27 mouse cellular contexts compared by ENCODE assay signal in genomic region chr13:113502528-113502927, GRCm38 (mm10).
DNase-seq lines count a peak whose midpoint lies in the region; ATAC-seq and TF ChIP-seq lines count a peak whose summit lies in the region.
"Had no signal": no experiment of that assay in that cellular context is flagged by ENCODE, and none has a peak within 500 bp of the region (broad histone marks: within the 10 kb centered on the region; RNA-seq: fewer than 3 reads in every experiment).

No protein-coding gene starts in this region.

- H3K27me3 ChIP-seq in embryonic facial prominence, embryonic 14.5 days (replicated peaks; ENCODE audit: control insufficient read depth, insufficient read depth, low read length) = no peaks in the 10 kb centered on the region
- no peaks in the 10 kb centered on the region for H3K27me3 ChIP-seq in embryonic facial prominence, embryonic 10.5 days (replicated peaks; ENCODE audit: low read depth, poor library complexity, severe bottlenecking)
- no peaks in the 10 kb centered on the region for H3K27me3 ChIP-seq in kidney, postnatal 0 days (ENCODE audit: insufficient read depth, low read length)
- no peaks in the 10 kb centered on the region for H3K27me3 ChIP-seq in kidney, embryonic 15.5 days
- no peaks in the 10 kb centered on the region for H3K27me3 ChIP-seq in limb, embryonic 15.5 days
- no peaks in the 10 kb centered on the region for H3K27me3 ChIP-seq in hindbrain, embryonic 14.5 days (ENCODE audit: control insufficient read depth, insufficient read depth, low read length)
- H3K27me3 ChIP-seq: CH12.LX; embryonic facial prominence, embryonic 15.5 days; heart, embryonic 12.5 days; heart, embryonic 15.5 days; hindbrain, embryonic 15.5 days; Patski had no signal

- TF ChIP-seq CTCF in kidney, postnatal 0 days (IDR thresholded peaks at IDR 0.05; ENCODE audit: low read depth) = no peak

- no peak overlapping the region for H3K4me2 ChIP-seq in embryonic facial prominence, embryonic 14.5 days (ENCODE audit: low read depth, low read length)
- H3K4me2 ChIP-seq in kidney, postnatal 0 days (ENCODE audit: low read length) = no peak overlapping the region
- no peak overlapping the region for H3K4me2 ChIP-seq in kidney, embryonic 15.5 days
- no peak overlapping the region for H3K4me2 ChIP-seq in limb, embryonic 15.5 days
- H3K4me2 ChIP-seq in hindbrain, embryonic 14.5 days (replicated peaks) = no peak overlapping the region
- H3K4me2 ChIP-seq: embryonic facial prominence, embryonic 15.5 days; heart, embryonic 12.5 days; heart, embryonic 15.5 days; hindbrain, embryonic 15.5 days had no signal

- H3K27ac ChIP-seq in embryonic facial prominence, embryonic 14.5 days (replicated peaks; ENCODE audit: low read depth, low read length) = no peak overlapping the region
- H3K27ac ChIP-seq in embryonic facial prominence, embryonic 10.5 days (replicated peaks) = no peak overlapping the region
- no peak overlapping the region for H3K27ac ChIP-seq in kidney, postnatal 0 days
- H3K27ac ChIP-seq in kidney, embryonic 15.5 days = no peak overlapping the region
- 0 out of 2 replicates have a peak overlapping the region, but pooled peaks have one; percentile 22 for H3K27ac ChIP-seq in limb, embryonic 15.5 days
- no peak overlapping the region for H3K27ac ChIP-seq in hindbrain, embryonic 14.5 days
- H3K27ac ChIP-seq: embryonic facial prominence, embryonic 15.5 days; gastrocnemius, adult 2 months; heart, embryonic 15.5 days; hindbrain, embryonic 15.5 days had no signal

- 0 out of 2 replicates have a peak, but pooled peaks cover 3% of the 10 kb centered on the region for H3K4me1 ChIP-seq in embryonic facial prominence, embryonic 14.5 days (ENCODE audit: control insufficient read depth, insufficient read depth, low read length)
- H3K4me1 ChIP-seq in embryonic facial prominence, embryonic 10.5 days = 0 out of 2 replicates have a peak, but pooled peaks cover 2% of the 10 kb centered on the region
- no peaks in the 10 kb centered on the region; the same call in 1 of the 2 replicates for H3K4me1 ChIP-seq in kidney, postnatal 0 days (replicated peaks; ENCODE audit: insufficient read depth, low read length)
- peaks cover 15% of the 10 kb centered on the region for H3K4me1 ChIP-seq in kidney, embryonic 15.5 days
- peaks cover 17% of the 10 kb centered on the region for H3K4me1 ChIP-seq in limb, embryonic 15.5 days
- H3K4me1 ChIP-seq in hindbrain, embryonic 14.5 days (replicated peaks; ENCODE audit: control insufficient read depth, insufficient read depth, low read length) = no peaks in the 10 kb centered on the region
- H3K4me1 ChIP-seq: heart, embryonic 15.5 days; hindbrain, embryonic 15.5 days had no signal

- H3K36me3 ChIP-seq in embryonic facial prominence, embryonic 14.5 days (ENCODE audit: control insufficient read depth, insufficient read depth, low read length) = no peaks in the 10 kb centered on the region
- H3K36me3 ChIP-seq in embryonic facial prominence, embryonic 10.5 days (replicated peaks) = no peaks in the 10 kb centered on the region
- no peaks in the 10 kb centered on the region for H3K36me3 ChIP-seq in kidney, postnatal 0 days (ENCODE audit: insufficient read depth, low read length)
- no peaks in the 10 kb centered on the region for H3K36me3 ChIP-seq in kidney, embryonic 15.5 days
- no peaks in the 10 kb centered on the region for H3K36me3 ChIP-seq in limb, embryonic 15.5 days
- no peaks in the 10 kb centered on the region for H3K36me3 ChIP-seq in hindbrain, embryonic 14.5 days (replicated peaks; ENCODE audit: control insufficient read depth, insufficient read depth)
- H3K36me3 ChIP-seq: embryonic facial prominence, embryonic 15.5 days; G1E; heart, embryonic 12.5 days; heart, embryonic 15.5 days; hindbrain, embryonic 15.5 days had no signal

- H3K4me3 ChIP-seq in embryonic facial prominence, embryonic 14.5 days (ENCODE audit: low read depth, low read length) = no peak overlapping the region
- H3K4me3 ChIP-seq in embryonic facial prominence, embryonic 10.5 days = no peak overlapping the region
- H3K4me3 ChIP-seq in kidney, postnatal 0 days (replicated peaks; ENCODE audit: low read depth, low read length) = no peak overlapping the region
- no peak overlapping the region for H3K4me3 ChIP-seq in kidney, embryonic 15.5 days (replicated peaks)
- no peak overlapping the region for H3K4me3 ChIP-seq in limb, embryonic 15.5 days
- H3K4me3 ChIP-seq in hindbrain, embryonic 14.5 days (replicated peaks; ENCODE audit: low read length) = no peak overlapping the region
- H3K4me3 ChIP-seq: embryonic facial prominence, embryonic 15.5 days; gastrocnemius, adult 2 months; heart, embryonic 12.5 days; heart, embryonic 15.5 days; hindbrain, embryonic 15.5 days had no signal

- DNase-seq in embryonic facial prominence, embryonic 14.5 days (ENCODE audit: low spot score) = peak; percentile 20
- no peak for DNase-seq in embryonic facial prominence, embryonic 10.5 days (ENCODE audit: low spot score)
- peak; percentile 53 for DNase-seq in kidney, postnatal 0 days (ENCODE audit: low spot score)
- DNase-seq in hindbrain, embryonic 14.5 days (ENCODE audit: low spot score) = no peak
- DNase-seq: adrenal gland, adult 2 months; adrenal gland, postnatal 14 days; cerebellum, adult 11-12 months; cerebellum, adult 8-10 months; cerebellum, postnatal 10 days; cerebellum, postnatal 36 days; embryo, embryonic 11 days; forebrain, postnatal 0 days; gastrocnemius, adult 2 months; gastrocnemius, postnatal 14 days; heart, adult 18-20 months; heart, postnatal 10 days; heart, postnatal 4 days had no signal

- H3K9ac ChIP-seq in embryonic facial prominence, embryonic 14.5 days (ENCODE audit: low read depth, low read length) = no peak overlapping the region
- no peak overlapping the region for H3K9ac ChIP-seq in kidney, postnatal 0 days (ENCODE audit: low read depth, low read length)
- H3K9ac ChIP-seq in kidney, embryonic 15.5 days = no peak overlapping the region
- no peak overlapping the region for H3K9ac ChIP-seq in limb, embryonic 15.5 days
- no peak overlapping the region for H3K9ac ChIP-seq in hindbrain, embryonic 14.5 days
- H3K9ac ChIP-seq: embryonic facial prominence, embryonic 15.5 days; forebrain, postnatal 0 days; heart, embryonic 12.5 days; heart, embryonic 15.5 days; hindbrain, embryonic 15.5 days had no signal

- WGBS in embryonic facial prominence, embryonic 14.5 days = 62% methylated on average over 6 of the region's 6 CpGs
- WGBS in embryonic facial prominence, embryonic 10.5 days = 87% methylated on average over 6 of the region's 6 CpGs
- WGBS in kidney, postnatal 0 days = 23% methylated on average over 6 of the region's 6 CpGs
- WGBS in kidney, embryonic 15.5 days = 25% methylated on average over 6 of the region's 6 CpGs
- WGBS in limb, embryonic 15.5 days = 47% methylated on average over 6 of the region's 6 CpGs
- 93% methylated on average over 6 of the region's 6 CpGs for WGBS in hindbrain, embryonic 14.5 days

- no peaks in the 10 kb centered on the region for H3K9me3 ChIP-seq in embryonic facial prominence, embryonic 14.5 days (ENCODE audit: control insufficient read depth, low read length)
- 0 out of 2 replicates have a peak, but pooled peaks cover 4% of the 10 kb centered on the region for H3K9me3 ChIP-seq in embryonic facial prominence, embryonic 10.5 days
- no peaks in the 10 kb centered on the region for H3K9me3 ChIP-seq in kidney, postnatal 0 days (replicated peaks; ENCODE audit: low read length)
- H3K9me3 ChIP-seq in kidney, embryonic 15.5 days (replicated peaks) = no peaks in the 10 kb centered on the region
- H3K9me3 ChIP-seq in limb, embryonic 15.5 days = no peaks in the 10 kb centered on the region
- no peaks in the 10 kb centered on the region for H3K9me3 ChIP-seq in hindbrain, embryonic 14.5 days (ENCODE audit: control insufficient read depth, low read length)
- H3K9me3 ChIP-seq: embryonic facial prominence, embryonic 15.5 days; G1E; heart, embryonic 12.5 days; heart, embryonic 15.5 days; hindbrain, embryonic 15.5 days had no signal

- no peak for ATAC-seq in embryonic facial prominence, embryonic 14.5 days (ENCODE audit: low read depth)
- no peak for ATAC-seq in kidney, postnatal 0 days (replicated peaks; ENCODE audit: low FRiP score, low read depth)
- no peak; the same call in 1 of the 2 replicates for ATAC-seq in kidney, embryonic 15.5 days (replicated peaks; ENCODE audit: low FRiP score)
- no peak for ATAC-seq in limb, embryonic 15.5 days (ENCODE audit: insufficient number of reproducible peaks, low FRiP score, low TSS enrichment, low read depth)
- ATAC-seq in hindbrain, embryonic 14.5 days (ENCODE audit: low FRiP score) = no peak
- ATAC-seq: forebrain, embryonic 14.5 days; forebrain, postnatal 0 days; Patski had no signal

Comparison
In these comparisons a context has a peak if more than half of its experiments do, and no peak if none do; other contexts are left out.
1. DNase-seq: peak in embryonic facial prominence, embryonic 14.5 days (single experiment) and kidney, postnatal 0 days (single experiment); none in embryonic facial prominence, embryonic 10.5 days (single experiment) and hindbrain, embryonic 14.5 days (single experiment).